Mouse (Mus musculus): ENCODE results near the gene Mapre3. TPM values are rescaled to one million over a fixed set of nuclear protein-coding genes. Genes with fewer than 3 reads are reported as not detected.

The Mapre3 gene
- total RNA-seq, 2 experiments from 2014 or later, result 35.9 to 47.4 TPM

Other genes starting within 250 kb of the Mapre3 start
- 100 to 1,000 TPM; 549 to 558 TPM for gene Kcnk3, start 226.5 kb upstream of the Mapre3 start, total RNA-seq (2021)
- 10 to 100 TPM; 30.4 to 34.6 TPM for gene Slc35f6, start 166.7 kb upstream of the Mapre3 start, total RNA-seq (2021)
- gene Cenpa, start 147.9 kb upstream of the Mapre3 start, total RNA-seq (2021), result 10 to 100 TPM; 38.0 to 54.0 TPM
- 1 to 10 TPM; 4.5 to 8.8 TPM for gene Dpysl5, start 103.1 kb upstream of the Mapre3 start, total RNA-seq (2021)
- gene Tmem214, start 53.4 kb downstream of the Mapre3 start, total RNA-seq (2021), result 10 to 100 TPM; 49.4 to 50.4 TPM
- gene Agbl5, start 74.1 kb downstream of the Mapre3 start, total RNA-seq (2021), result 10 to 100 TPM; 12.4 to 17.0 TPM
- gene Ost4, start 93.1 kb downstream of the Mapre3 start, total RNA-seq (2021), result 100 to 1,000 TPM; 208 to 219 TPM
- 10 to 100 TPM; 60.0 to 63.4 TPM for gene Emilin1, start 98.8 kb downstream of the Mapre3 start, total RNA-seq (2021)
- gene Khk, start 106.8 kb downstream of the Mapre3 start, total RNA-seq (2021), result 10 to 100 TPM; 64.3 to 89.4 TPM
- gene Cgref1, start 130.9 kb downstream of the Mapre3 start, total RNA-seq (2021), result 1 to 10 TPM; 2.8 to 5.1 TPM
- gene Preb, start 145.7 kb downstream of the Mapre3 start, total RNA-seq (2021), result 100 to 1,000 TPM; 110 to 118 TPM
- under 1 TPM; 0.39 to 0.99 TPM for gene Tcf23, start 154.0 kb downstream of the Mapre3 start, total RNA-seq (2021)
- gene Atraid, start 233.7 kb downstream of the Mapre3 start, total RNA-seq (2021), result 100 to 1,000 TPM; 123 to 129 TPM
- gene Slc5a6, start 234.3 kb downstream of the Mapre3 start, total RNA-seq (2021), result 10 to 100 TPM; 14.1 to 16.0 TPM
- gene Cad, start 240.1 kb downstream of the Mapre3 start, total RNA-seq (2021), result 10 to 100 TPM; 29.3 to 41.2 TPM